Mouse (Mus musculus) kidney, postnatal 4 days (tissue): ENCODE results near the gene Coro1c.

Source experiments
- DNase-seq, 2 experiments: peaks; one replicate each; pipeline ENCODE4 v3.0.0; 2021; ENCODE audit warnings: mixed read lengths in 2 of 2

Gene Coro1c

DNA sequence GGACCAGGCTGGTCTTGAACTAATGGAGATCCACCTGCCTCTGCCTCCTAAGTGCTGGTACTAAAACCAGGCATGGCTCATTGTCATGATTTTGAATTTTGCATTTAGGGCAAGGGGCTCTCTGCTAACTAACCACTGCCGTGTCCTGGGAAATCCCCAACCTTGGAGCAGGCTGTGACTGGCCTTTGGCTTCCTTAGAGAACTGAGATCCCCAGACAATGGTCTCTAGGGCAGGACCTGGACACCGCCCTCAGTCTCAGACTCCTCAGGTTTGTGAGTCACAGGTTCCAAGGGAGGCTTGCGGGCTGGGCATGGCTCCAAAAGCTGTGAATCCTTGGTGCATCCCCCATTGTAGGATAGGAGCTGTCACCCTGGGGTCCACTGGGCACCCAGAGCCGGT lies 81.9 kb downstream of the Coro1c start:
- no peak for DNase-seq

DNA sequence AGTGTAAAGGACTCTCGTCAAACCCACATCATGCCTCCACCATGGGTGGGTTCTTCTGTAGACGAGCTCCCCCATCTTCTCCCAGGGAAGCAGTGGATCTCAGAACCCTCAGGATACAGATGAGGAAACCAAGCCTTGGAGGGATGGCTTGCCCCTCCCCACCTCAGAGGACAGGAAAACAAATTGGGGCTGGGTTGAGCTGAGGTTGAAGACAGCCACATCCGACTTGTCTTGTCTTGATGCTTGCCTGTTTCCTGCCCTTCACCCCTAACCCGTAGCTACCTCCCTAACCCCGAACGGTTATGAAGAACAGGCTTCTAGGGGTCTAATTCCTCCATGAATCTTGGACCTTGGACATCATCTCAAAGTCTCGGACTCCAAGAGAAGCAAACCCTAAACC lies 83.0 kb downstream of the Coro1c start:
- no peak for DNase-seq

DNA sequence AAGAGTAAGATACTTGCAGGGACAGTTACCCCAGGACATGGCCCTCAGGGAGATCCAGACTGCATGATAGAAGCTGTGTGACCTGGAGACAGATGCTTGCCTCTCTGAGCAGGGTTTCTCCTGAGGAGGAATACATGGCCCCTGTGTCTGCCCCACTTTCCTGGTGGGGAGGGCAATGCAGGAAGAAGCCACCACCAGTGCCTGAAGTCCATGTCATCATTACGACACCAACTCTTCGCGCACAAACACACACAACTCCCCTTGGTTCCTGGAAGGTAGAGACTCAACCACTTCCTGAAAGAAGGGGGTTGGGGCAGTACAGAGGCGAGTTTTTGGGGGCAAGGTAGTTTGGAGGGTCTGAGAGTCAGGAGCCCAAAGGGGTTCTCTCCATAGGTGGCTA lies 84.3 kb downstream of the Coro1c start:
- DNase-seq, result no peak

DNA sequence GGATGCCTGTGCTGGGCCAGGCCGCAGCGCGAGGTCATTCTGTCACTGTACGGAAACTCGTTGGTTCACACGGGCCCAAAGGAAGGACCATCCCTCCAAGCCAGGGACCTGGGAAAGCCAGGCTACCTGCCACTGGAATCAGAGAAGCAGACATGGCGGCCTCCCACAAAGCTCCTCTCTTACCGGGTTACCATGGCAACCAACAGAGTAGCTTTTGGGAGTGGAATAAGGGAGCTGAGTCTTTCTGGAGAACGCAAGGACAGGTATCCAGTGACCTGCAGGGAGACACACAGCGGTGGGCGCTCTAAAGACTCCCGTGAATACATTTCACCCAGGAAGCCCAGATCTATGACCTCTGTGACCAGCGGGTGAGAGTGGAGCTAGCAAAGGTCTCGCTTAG lies 90.0 kb downstream of the Coro1c start:
- no peak for DNase-seq

DNA sequence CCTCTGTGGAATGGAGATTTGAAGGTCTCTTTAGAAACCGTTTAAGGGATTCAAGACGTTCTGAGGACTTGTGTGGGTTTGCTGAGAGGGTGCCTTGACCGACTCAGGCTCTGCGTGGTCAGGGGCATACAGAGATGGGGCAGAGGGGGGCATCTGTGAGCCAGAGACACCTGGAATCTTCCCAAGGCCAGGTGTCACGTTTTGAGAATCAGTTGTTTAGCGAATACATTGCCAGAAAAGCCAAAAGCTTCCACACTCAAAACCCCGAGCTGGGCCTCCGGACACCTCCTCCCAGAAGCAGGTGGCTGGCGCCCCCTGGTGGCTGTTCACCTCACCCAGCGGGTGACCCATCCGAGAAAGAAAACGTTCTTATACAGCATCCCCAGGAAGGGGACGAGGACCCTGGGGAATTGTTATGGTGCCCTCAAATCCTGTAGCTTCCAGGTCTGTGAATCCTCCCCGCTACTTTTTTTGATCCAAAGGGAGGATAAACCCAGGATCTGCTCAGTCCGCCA lies 92.9 kb downstream of the Coro1c start:
- DNase-seq, result peak; percentile 90

DNA sequence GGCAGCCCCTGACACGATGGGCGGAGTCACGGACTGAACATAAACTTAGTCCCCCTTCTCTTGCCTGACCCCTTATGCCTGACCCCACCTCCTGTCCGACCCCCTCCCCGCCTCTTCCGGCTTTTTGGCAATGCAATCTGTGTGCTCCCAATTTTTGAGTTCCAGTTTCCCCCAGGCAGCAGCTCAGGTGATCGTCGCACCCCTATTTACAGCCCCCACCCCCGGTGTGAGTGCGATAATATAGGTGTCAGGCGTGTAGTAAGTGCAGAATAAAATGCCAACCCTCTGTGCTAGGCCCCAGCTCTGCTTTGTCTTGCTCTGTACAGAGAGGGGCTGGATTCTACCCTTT lies 93.5 kb downstream of the Coro1c start:
- no peak for DNase-seq

DNA sequence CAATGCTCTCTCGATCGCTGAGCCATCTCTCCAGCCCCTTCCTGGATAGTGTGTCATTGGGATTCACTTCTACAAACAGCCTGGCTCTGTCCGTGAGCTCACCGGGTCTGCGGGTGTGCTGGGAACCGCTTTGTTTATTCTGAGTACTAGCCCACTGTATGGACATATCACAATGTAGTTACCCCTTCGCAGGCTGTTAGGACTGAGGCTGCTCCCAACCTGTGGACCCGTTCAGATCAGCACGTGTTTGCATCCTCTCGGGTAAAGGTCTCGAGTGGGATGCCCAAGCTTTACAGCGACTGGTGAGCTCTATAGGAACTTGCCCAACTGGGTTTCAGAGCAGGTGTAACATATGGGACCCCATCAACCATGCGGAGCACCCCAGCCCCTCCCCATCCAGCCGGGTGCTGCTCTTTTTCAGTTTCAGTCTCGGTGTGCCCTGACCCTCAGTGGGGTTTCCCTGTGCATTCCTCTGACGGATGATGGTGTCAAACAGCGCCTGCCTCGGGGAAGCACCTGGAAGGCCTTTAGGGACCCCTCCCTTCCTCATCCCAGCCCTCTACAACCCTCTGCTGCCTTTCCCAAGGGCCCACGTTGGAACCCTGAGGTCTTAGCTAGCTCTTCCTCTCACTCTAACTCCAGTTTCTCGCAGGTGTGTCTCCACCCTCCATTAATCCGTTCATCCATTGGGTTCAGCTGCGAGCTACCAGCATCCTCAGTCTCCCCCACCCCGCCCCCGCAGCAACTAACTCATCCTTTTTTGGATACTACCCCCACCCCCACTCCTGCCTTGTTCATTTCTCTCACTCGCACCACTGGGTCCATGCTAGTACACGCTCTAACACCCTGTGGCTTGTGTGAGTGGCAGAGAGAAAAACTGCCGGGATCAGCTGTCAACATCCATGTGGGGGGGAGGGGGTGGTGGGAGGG lies 94.2 kb downstream of the Coro1c start:
- no peak for DNase-seq

DNA sequence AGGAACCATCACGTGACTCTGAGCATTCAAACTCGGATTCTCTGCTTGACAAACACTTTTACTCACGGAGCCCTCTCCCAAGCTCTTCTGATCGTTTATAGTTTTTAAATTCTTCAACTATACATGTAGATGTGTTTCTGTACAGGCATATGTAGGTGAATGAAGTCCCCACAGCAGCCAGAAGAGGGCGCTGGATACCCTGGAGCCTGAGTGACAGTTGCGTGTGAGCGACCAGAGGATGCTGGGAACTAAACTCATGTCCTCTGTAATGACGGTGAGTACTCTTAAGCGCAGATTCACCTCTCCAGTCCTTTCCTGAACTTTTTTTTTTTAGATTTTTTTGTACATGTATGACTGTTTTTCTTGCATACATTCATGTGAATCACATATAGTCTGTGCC lies 95.0 kb downstream of the Coro1c start:
- DNase-seq, result peak in 1 of 2 experiments; percentile 50

DNA sequence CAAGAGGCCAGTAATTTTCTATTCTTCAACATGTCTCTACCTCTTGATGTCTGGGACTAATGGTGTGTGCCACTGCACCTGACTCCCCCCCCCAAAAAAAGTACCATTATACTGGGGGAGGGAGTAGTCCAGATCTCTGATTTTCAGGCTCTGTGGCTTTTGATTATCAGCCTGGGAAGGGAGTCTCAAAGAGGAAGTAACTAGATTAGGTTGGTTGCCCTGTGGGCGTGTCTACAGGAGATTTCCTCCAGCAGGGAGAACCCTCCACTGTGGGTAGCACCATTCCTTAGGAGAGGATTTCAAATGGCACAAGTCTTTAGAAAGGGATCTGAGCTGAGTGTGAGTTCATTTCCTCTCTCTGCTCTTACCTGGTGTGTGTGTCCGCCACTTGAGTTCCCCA lies 95.9 kb downstream of the Coro1c start:
- DNase-seq, result no peak

DNA sequence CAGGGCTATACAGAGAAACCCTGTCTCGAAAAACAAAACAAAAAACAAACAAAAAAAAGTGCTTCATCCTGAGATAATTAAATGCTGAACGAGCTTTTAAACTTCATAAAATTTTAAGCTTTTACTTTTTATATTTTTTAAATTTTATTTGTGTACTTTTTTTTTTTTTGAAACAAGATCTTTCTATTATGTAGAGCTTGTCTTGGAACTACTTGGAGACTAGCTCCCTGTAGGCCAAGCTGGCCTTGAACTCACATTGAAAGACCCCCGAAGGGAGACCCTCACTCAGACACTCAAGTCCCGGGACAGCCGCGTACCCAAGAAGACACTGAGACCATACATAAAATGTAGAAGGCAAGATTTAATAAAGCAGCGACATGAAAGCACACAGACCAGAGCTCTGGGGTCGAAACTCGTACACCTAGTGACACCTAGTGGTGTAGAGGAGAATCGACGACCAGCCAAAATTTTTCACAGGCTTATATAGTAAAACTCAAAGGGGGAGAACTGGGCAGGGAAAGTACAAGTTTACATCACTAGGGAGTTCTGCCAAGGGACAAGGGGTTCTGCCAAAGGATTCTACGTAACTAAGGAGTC lies 96.6 kb downstream of the Coro1c start:
- DNase-seq, result peak; percentile 44 to 56

DNA sequence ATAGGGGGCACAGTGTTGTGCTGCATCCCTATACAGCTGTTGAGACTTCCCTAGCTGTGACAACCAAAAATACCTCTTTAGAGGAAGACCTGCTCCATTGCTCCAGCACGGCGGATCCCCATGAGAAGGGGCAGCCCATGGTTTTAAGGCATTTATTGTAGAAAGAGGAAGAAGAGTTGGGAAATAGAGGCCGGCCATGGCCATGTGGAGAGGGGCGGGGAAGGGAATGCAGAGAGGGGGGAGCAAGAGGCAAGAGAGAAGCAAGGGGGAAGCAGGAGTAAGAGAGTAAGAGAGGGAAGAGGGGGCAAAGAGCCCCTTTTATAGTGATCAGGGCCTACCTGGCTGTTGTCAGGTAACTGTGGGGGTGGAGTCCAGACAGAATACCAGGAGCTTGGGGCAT lies 98.4 kb downstream of the Coro1c start:
- DNase-seq, result no peak

DNA sequence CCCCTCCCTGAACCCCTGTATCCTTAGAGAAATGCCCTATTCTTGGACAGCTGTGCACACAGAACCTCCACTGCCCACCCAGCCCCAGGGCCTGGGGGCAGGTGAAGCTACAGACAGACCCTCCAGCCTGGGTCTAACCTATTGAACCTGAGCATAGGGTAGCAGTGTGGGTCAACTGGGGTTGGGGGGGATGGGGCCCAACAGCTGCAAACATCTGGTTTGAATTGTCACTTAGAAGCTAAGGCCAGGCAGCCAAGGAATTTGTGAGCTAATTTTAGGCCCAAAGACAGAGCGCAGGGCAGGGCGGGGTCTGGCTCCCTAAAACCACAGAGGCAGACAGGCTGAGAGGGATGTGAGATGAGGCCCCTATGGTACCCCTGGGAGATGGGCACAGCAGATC lies 100.4 kb downstream of the Coro1c start:
- peak in 1 of 2 experiments; percentile 53 for DNase-seq

DNA sequence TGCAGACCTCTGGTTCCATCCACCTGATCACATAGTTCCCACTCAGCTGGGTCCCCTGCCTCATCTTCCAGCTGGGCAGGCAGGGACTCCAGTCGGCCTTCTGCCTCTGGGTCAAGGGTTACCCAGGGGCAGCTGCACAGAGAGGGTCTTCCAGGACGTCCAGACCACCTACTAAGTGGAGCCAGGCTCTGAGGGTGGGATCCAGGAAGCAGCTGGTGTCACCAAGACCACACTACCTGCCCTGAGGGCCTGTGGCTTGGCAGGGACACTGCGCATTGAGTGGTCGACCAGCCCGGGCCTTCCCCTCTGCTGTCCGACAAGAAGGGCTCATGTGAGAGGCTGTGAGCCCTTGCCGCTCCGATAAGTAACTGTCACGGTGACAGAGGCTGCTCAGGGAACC lies 100.8 kb downstream of the Coro1c start:
- DNase-seq, result no peak

DNA sequence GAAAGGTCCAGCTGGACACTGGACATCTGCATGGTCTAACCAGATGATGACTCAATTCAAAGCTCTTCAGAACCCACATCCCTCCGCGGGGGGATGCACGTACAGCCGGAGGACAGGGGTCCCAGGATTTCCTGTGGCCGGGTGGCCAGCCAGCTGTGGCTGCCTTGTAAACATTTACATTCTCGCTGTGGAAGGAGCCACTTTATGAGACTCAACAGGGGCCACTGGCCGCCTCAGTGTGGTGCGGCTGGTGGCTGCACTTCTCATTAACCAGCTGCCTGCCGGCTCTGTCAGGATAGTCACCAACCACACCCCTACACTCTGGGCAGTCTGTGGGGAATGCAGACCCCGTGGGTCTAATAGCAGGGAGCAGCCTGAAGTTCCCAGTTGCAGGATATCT lies 102.1 kb downstream of the Coro1c start:
- no peak for DNase-seq

DNA sequence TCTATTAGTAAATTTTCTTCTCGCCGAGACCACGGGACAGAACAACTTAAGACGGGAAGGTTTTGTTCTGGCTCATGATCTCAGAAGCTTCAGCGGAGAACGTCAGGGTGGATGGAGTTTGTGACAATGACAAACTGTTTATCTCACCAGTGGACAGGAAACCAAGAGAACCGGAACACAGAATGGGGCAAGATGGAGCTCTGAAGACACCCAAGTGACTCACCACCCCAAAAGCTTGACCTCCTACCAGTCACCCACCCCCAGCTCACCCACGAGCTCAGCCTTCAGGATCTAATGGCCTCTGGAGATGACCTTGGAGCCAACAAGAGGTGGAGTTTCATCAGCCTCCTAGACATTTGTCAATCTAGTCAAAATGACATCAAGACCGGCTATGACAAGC lies 103.3 kb downstream of the Coro1c start:
- DNase-seq, result no peak

DNA sequence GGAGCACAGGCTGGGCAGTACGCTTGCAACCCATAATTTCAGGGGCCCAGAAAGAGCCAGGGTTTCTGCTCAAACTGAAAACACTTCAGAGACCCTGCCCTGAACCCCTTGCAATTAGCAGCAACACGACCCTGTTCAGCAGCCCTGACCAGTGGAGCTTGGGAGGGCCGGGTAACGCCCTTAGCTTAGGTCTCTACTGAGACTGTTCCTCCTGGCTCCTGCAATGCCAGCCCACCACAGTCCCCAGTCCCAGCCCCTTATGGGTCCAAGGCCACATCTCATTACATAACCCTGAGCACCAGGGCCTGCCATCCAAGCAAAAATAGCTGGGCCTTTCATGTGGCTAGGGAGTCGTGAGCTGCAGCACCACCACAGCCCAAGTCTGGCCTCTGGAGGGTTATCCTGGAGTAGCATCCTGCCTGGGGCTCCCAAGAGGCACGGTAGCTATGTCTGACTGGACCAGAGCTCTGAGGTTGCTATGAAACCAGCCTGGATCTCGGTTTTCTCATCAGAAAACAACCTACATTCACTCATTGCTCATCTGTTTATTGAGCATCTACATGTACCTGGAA lies 104.1 kb downstream of the Coro1c start:
- DNase-seq, result no peak

DNA sequence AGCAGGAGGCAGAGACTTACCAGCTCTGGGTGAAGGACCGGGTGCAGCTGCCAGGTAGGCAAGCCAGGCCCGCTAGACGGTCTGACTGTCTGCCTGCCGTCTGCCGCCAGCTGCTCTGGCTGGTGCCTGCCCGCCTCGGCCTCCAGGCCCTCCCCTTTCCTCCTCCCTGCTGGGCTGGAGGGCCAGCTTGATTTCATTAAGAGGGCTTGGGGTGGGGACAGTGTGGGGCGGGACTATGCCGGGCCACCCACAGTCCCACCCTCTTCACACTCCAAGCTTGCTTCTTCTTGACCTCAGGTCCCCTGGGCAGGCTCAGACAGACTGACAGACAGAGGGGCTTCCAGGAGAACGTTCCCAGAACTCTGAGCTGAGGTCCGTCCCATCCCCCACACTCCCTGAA lies 108.3 kb downstream of the Coro1c start, which contains the start of gene Tmem119:
Gene Tmem119, minus strand, starts transcription at position 237 of the 400 bp plus-strand sequence.
- DNase-seq, result peak; percentile 77 to 85

DNA sequence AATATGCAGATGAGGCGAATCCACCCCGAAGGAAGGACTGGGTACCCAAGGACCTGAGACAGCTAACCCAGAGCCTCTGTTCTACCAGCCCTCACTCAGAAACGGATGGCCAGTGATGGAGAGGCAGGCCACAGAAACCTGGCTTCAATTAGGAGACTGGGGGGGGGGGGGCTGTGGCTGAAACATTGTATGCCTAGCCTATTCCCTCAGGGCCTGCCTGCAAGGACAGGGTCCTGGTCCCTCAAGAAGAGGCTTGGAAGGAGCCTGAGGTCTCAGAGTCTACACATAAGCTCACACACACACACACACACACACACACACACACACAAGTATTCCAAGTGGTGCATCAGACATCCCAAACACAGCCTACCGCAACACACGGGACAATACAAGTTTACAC lies 108.9 kb downstream of the Coro1c start:
- no peak for DNase-seq

DNA sequence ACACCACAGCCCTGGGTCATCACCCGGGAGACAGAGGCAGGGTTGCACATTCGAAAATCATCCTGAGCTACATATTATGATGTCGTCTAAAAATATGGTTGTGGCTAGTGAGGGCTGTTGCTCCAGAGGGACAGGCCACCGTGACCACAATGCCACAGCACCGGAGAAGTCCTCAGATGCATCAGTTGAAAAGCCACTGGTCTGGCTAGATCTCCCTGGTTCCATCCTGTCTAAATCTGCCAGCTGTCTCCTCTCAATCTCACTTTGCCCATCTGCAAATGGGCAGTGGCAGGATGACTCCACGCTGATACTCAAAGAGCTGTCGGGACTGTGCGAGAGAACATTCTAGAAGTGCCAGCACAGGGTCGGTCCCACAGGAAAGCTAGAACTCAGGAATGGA lies 110.0 kb downstream of the Coro1c start:
- no peak for DNase-seq

DNA sequence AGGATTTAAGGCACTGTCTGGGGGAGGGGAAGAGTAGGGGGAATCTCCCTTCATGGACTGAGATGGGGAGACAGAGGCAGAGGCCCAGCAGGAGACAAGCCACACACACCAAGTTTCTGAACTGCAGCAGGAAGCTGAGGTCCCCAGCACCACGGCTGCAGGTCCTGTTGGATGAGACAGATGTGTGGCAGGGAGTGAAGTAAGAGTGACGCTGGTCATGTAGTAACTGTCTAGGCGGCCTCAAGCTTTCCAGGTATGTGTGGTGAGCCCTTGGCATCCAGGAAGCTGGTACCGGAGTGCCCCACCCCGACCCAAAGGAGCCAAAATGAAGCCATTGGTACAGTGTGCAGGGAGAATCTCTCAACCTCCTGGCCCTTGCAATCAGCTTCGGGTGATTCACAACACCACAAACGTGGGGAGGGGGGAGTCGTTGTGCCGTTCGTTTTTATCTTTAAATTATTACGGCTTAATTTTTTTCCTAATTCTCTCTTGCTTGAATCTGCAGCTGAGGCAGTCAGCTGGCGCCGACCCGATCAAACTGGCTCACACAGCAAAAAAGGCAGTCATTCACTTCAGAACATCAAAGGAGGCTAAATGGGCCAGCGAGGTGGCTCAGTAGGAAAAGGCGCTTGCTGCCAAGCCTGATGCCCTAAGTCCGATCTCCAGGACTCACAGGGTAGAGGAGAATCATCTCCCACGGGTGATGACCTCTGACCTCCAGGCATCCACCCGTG lies 111.2 kb downstream of the Coro1c start:
- DNase-seq, result no peak

DNA sequence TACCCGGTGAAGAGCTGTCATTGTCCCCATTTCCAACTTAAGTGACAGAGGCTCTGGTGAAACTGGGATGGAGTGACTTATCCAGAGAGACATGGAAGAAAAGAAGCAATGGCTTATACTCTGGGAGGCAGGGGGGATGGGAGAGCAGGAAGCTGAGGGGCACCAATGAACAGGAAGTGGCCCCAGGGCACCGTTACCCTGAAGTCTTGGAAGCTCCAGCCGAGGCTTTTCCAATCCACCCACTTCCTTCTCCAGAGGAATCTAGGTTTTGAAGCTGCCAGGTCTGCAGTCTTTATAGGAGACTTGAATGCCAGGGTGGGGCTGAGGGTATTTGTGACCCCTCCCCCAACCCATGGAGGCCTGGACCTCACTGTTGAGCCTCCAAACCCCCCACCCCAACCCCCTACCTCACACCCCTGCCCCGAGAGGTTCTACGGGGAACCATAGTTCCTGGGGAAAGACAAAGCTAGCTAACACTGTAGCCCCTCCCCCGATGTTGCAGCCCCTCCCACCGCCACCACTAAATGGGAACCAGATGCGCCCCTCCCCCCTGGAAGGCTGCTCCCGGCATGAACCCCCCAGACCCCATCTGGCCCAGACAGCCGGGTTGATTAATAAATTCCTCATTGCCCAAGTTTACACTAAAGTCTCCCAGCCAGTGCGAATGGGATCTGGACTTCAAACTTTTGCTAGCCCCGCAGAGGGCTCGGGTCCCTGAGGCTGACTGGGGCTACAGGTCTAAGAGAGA lies 112.0 kb downstream of the Coro1c start:
- DNase-seq, result peak; percentile 79 to 85
